Mouse (Mus musculus): Measurements from ENCODE around the gene Prdm16. TPM values are rescaled to one million over a fixed set of nuclear protein-coding genes. Genes with fewer than 3 reads are reported as not detected.

The Prdm16 gene
- polyA plus RNA-seq, 1 experiment from 2014 or later: 18.1 TPM

- WGBS: 38% methylated on average over 4 of the region's 4 CpGs
- H3K4me2 ChIP-seq (ENCODE audit: low read length): no peak overlapping the region
- ATAC-seq (ENCODE audit: insufficient number of reproducible peaks, insufficient read depth, low FRiP score, low read depth): no peak
- no peak overlapping the region for H3K27ac ChIP-seq (replicated peaks in 1 of 2; ENCODE audit: control insufficient read depth in 1 of 2, insufficient read depth in 1 of 2, low read depth in 2 of 2, low read length in 2 of 2)
- no peak overlapping the region for H3K9ac ChIP-seq (ENCODE audit: low read length)
- H3K9me3 ChIP-seq (ENCODE audit: control insufficient read depth, low read length): no peaks in the 10 kb centered on the region
- H3K36me3 ChIP-seq (ENCODE audit: control insufficient read depth, insufficient read depth, low read length): no peaks in the 10 kb centered on the region
- peaks cover 18 to 25% of the 10 kb centered on the region in 2 experiments for H3K4me1 ChIP-seq (ENCODE audit: control insufficient read depth in 2 of 2, insufficient read depth in 2 of 2, low read length in 2 of 2)
- no peak overlapping the region for H3K4me3 ChIP-seq (ENCODE audit: control insufficient read depth in 1 of 2, insufficient read depth in 1 of 2, low read depth in 1 of 2, low read length in 2 of 2)
- peaks cover 6% of the 10 kb centered on the region; the same call in 1 of the 2 replicates for H3K27me3 ChIP-seq (ENCODE audit: control insufficient read depth, insufficient read depth, low read length)
Observed at GRCm38 (mm10) chr4:154402948-154403347, 233.7 kb downstream of the Prdm16 start.

- no peak overlapping the region; the same call in 1 of the 2 replicates for H3K9ac ChIP-seq (ENCODE audit: low read length)
- peak overlapping the region; percentile 8 to 46; a peak in 3 of 4 replicates for H3K27ac ChIP-seq (replicated peaks in 1 of 2; ENCODE audit: control insufficient read depth in 1 of 2, insufficient read depth in 1 of 2, low read depth in 2 of 2, low read length in 2 of 2)
- H3K4me1 ChIP-seq (ENCODE audit: control insufficient read depth in 2 of 2, insufficient read depth in 2 of 2, low read length in 2 of 2): peaks cover 19 to 25% of the 10 kb centered on the region in 2 experiments
- H3K4me2 ChIP-seq (ENCODE audit: low read length): no peak overlapping the region
- 44% methylated on average over 10 of the region's 10 CpGs for WGBS
- peaks cover 6% of the 10 kb centered on the region; the same call in 1 of the 2 replicates for H3K27me3 ChIP-seq (ENCODE audit: control insufficient read depth, insufficient read depth, low read length)
- no peaks in the 10 kb centered on the region for H3K9me3 ChIP-seq (ENCODE audit: control insufficient read depth, low read length)
- no peak overlapping the region for H3K4me3 ChIP-seq (ENCODE audit: control insufficient read depth in 1 of 2, insufficient read depth in 1 of 2, low read depth in 1 of 2, low read length in 2 of 2)
- H3K36me3 ChIP-seq (ENCODE audit: control insufficient read depth, insufficient read depth, low read length): no peaks in the 10 kb centered on the region
- ATAC-seq (ENCODE audit: insufficient number of reproducible peaks, insufficient read depth, low FRiP score, low read depth): no peak
Observed at GRCm38 (mm10) chr4:154401982-154402932, 234.4 kb downstream of the Prdm16 start.

GRCm38 (mm10) chr4:154401379-154401778 lies 235.3 kb downstream of the Prdm16 start:
- no peak overlapping the region for H3K4me2 ChIP-seq (ENCODE audit: low read length)
- no peaks in the 10 kb centered on the region for H3K36me3 ChIP-seq (ENCODE audit: control insufficient read depth, insufficient read depth, low read length)
- H3K4me3 ChIP-seq (ENCODE audit: control insufficient read depth in 1 of 2, insufficient read depth in 1 of 2, low read depth in 1 of 2, low read length in 2 of 2): no peak overlapping the region
- no peak overlapping the region for H3K27ac ChIP-seq (replicated peaks in 1 of 2; ENCODE audit: control insufficient read depth in 1 of 2, insufficient read depth in 1 of 2, low read depth in 2 of 2, low read length in 2 of 2)
- H3K27me3 ChIP-seq (ENCODE audit: control insufficient read depth, insufficient read depth, low read length): peaks cover 6% of the 10 kb centered on the region; the same call in 1 of the 2 replicates
- no peak for ATAC-seq (ENCODE audit: insufficient number of reproducible peaks, insufficient read depth, low FRiP score, low read depth)
- H3K9me3 ChIP-seq (ENCODE audit: control insufficient read depth, low read length): no peaks in the 10 kb centered on the region
- WGBS: 51% methylated on average over 5 of the region's 5 CpGs
- peaks cover 19 to 25% of the 10 kb centered on the region in 2 experiments for H3K4me1 ChIP-seq (ENCODE audit: control insufficient read depth in 2 of 2, insufficient read depth in 2 of 2, low read length in 2 of 2)
- H3K9ac ChIP-seq (ENCODE audit: low read length): no peak overlapping the region

- H3K9ac ChIP-seq (ENCODE audit: low read length): no peak overlapping the region
- no peaks in the 10 kb centered on the region for H3K9me3 ChIP-seq (ENCODE audit: control insufficient read depth, low read length)
- ATAC-seq (ENCODE audit: insufficient number of reproducible peaks, insufficient read depth, low FRiP score, low read depth): no peak
- H3K4me1 ChIP-seq (ENCODE audit: control insufficient read depth in 2 of 2, insufficient read depth in 2 of 2, low read length in 2 of 2): peaks cover 19 to 25% of the 10 kb centered on the region in 2 experiments
- no peak overlapping the region for H3K4me3 ChIP-seq (ENCODE audit: control insufficient read depth in 1 of 2, insufficient read depth in 1 of 2, low read depth in 1 of 2, low read length in 2 of 2)
- WGBS: 85% methylated on average over 24 of the region's 24 CpGs
- H3K27ac ChIP-seq (replicated peaks in 1 of 2; ENCODE audit: control insufficient read depth in 1 of 2, insufficient read depth in 1 of 2, low read depth in 2 of 2, low read length in 2 of 2): no peak overlapping the region
- peaks cover 6% of the 10 kb centered on the region; the same call in 1 of the 2 replicates for H3K27me3 ChIP-seq (ENCODE audit: control insufficient read depth, insufficient read depth, low read length)
- no peaks in the 10 kb centered on the region for H3K36me3 ChIP-seq (ENCODE audit: control insufficient read depth, insufficient read depth, low read length)
- H3K4me2 ChIP-seq (ENCODE audit: low read length): no peak overlapping the region
Observed at GRCm38 (mm10) chr4:154400256-154401171, 236.2 kb downstream of the Prdm16 start.

- 80% methylated on average over 11 of the region's 11 CpGs for WGBS
- ATAC-seq (ENCODE audit: insufficient number of reproducible peaks, insufficient read depth, low FRiP score, low read depth): no peak
- Histone ChIP-seq H3K9ac (ENCODE audit: low read length) (no peak overlapping the region), H3K9me3 (ENCODE audit: control insufficient read depth, low read length) (no peaks in the 10 kb centered on the region), H3K36me3 (ENCODE audit: control insufficient read depth, insufficient read depth, low read length) (no peaks in the 10 kb centered on the region), H3K4me2 (ENCODE audit: low read length) (no peak overlapping the region), H3K4me3 (ENCODE audit: control insufficient read depth in 1 of 2, insufficient read depth in 1 of 2, low read depth in 1 of 2, low read length in 2 of 2) (no peak overlapping the region), H3K27ac (replicated peaks in 1 of 2; ENCODE audit: control insufficient read depth in 1 of 2, insufficient read depth in 1 of 2, low read depth in 2 of 2, low read length in 2 of 2) (0 out of 4 replicates have a peak overlapping the region, but pooled peaks of 1 of the 2 experiments have one; percentile 6), H3K27me3 (ENCODE audit: control insufficient read depth, insufficient read depth, low read length) (peaks cover 6% of the 10 kb centered on the region; the same call in 1 of the 2 replicates), H3K4me1 (ENCODE audit: control insufficient read depth in 2 of 2, insufficient read depth in 2 of 2, low read length in 2 of 2) (peaks cover 23 to 30% of the 10 kb centered on the region in 2 experiments)
Observed at GRCm38 (mm10) chr4:154399634-154400033, 237.0 kb downstream of the Prdm16 start.

- Histone ChIP-seq H3K27me3 (ENCODE audit: control insufficient read depth, insufficient read depth, low read length) (peaks cover 8% of the 10 kb centered on the region; the same call in 1 of the 2 replicates), H3K4me3 (ENCODE audit: control insufficient read depth in 1 of 2, insufficient read depth in 1 of 2, low read depth in 1 of 2, low read length in 2 of 2) (no peak overlapping the region), H3K9ac (ENCODE audit: low read length) (no peak overlapping the region), H3K4me2 (ENCODE audit: low read length) (no peak overlapping the region), H3K4me1 (ENCODE audit: control insufficient read depth in 2 of 2, insufficient read depth in 2 of 2, low read length in 2 of 2) (peaks cover 35 to 39% of the 10 kb centered on the region in 2 experiments), H3K36me3 (ENCODE audit: control insufficient read depth, insufficient read depth, low read length) (no peaks in the 10 kb centered on the region), H3K9me3 (ENCODE audit: control insufficient read depth, low read length) (no peaks in the 10 kb centered on the region), H3K27ac (replicated peaks in 1 of 2; ENCODE audit: control insufficient read depth in 1 of 2, insufficient read depth in 1 of 2, low read depth in 2 of 2, low read length in 2 of 2) (no peak overlapping the region)
- no peak for ATAC-seq (ENCODE audit: insufficient number of reproducible peaks, insufficient read depth, low FRiP score, low read depth)
- WGBS: 84% methylated on average over 14 of the region's 14 CpGs
Observed at GRCm38 (mm10) chr4:154396652-154397301, 239.9 kb downstream of the Prdm16 start.

Data from heart, embryonic 14.5 days (tissue).